Mouse (Mus musculus) bone marrow macrophage, adult 2 months (primary cell): Measurements from ENCODE around the gene Tnp1.

Experiments
- CTCF ChIP-seq: IDR thresholded peaks from 2 replicates; pipeline ENCODE4 v1.5.1; 2012; ENCODE audit warnings: low read depth, mild to moderate bottlenecking, low read length, moderate library complexity
- POLR2A ChIP-seq: IDR thresholded peaks from 2 replicates; pipeline ENCODE4 v1.6.1; 2012; ENCODE audit warnings: mild to moderate bottlenecking, low read depth, low read length, borderline replicate concordance

DNA sequence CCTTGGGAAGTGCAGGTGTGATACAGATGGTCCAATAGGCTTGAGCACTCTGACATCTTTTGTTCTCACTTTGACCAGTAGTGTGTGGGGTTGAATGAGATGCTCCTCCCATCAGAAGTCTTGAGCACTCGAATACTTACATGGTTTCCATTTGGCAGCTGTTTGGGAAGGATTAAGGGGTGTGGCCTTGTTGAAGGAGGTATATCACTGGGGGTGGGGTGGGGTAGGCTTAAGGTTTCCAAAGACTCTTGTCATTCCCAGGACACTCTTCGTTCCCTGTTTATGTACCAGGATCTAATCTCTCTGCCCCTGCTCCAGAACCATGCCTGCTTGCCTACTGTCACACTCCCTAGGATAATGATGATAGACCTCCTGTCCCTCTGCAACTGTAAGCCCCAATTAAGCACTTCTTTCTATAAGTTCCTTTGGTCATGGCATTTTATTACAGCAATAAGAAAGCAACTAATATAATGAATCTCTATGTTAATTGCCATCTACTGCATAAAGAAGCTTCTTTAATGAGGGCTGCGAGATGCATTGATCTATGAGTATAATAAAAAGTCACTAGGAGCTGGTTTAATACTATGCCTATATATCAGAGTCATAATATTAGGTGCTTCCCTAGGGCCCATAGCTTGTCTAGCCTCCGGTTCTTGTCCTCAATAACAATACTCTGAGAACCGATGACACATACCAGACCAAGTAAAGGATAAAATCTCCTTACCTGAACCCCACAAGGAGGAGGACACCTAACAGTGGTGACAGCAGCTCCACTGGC lies 20.8 kb downstream of the Tnp1 start:
- TF ChIP-seq POLR2A: no peak
- TF ChIP-seq CTCF: no peak
